Mouse (Mus musculus): Measurements from ENCODE around the gene Akap2. TPM values are rescaled to one million over a fixed set of nuclear protein-coding genes. Genes with fewer than 3 reads are reported as not detected.

The Akap2 gene
- polyA plus RNA-seq, 1 experiment = 0.87 TPM

DNA sequence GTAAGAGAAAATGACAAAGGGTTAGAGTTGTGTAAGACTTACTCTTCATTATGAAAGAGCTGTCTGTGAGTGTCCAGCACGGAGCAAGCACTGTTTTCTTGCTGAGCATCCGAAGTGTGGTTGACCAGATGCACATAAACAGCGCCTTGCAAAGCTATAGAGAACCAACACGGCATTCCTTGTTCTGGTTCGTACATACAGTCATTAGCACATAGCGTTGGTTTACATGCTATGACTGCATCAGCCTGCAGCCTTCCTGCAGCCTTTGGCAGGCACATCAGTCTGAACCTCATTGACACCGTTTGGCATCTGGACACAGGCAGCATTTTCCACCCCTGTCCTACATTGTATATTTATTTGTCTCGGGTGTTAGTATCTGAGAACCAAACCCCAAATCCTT, 98.7 kb downstream of the Akap2 start:
- no peaks in the 10 kb centered on the region for H3K27me3 ChIP-seq (replicated peaks)
- H3K4me3 ChIP-seq (replicated peaks) = no peak overlapping the region
- TF ChIP-seq FLI1 (IDR thresholded peaks at IDR 0.05; ENCODE audit: low read length) = no peak
- no peak for TF ChIP-seq GATA1 (IDR thresholded peaks at IDR 0.05; ENCODE audit: borderline replicate concordance, low read length)
- H3K9me3 ChIP-seq = 0 out of 2 replicates have a peak, but pooled peaks cover 4% of the 10 kb centered on the region
- peaks cover 34% of the 10 kb centered on the region for H3K4me1 ChIP-seq
- no peaks in the 10 kb centered on the region for H3K36me3 ChIP-seq (replicated peaks; ENCODE audit: low read length)

DNA sequence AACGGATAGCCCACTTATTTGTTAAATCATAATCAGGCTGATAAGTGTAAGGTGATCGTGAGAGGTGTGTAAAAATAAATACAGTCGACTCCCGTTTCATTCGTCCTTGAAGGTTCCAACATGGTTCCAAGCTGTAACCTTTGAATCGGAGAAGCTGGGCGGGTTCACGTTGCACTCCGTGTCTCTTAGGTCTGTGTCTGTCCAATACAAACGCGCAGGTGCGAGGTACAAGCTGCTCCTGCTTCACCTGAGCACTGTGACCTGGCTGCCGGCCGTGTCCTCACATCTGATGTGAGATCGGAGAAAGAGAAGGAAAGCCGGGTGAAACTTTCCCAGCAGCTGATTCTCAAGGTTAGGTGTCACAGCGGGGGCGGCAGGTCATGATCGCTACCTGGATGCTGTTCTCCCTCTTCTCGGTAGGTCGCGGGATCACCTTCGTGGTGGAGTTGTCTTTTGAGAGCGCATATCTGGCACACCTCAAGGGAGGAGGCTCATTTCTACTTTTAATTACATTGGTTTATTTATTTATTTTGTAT, 103.5 kb downstream of the Akap2 start:
- Histone ChIP-seq H3K27me3 (replicated peaks) (no peaks in the 10 kb centered on the region), H3K4me1 (peaks cover 14% of the 10 kb centered on the region), H3K9me3 (0 out of 2 replicates have a peak, but pooled peaks cover 4% of the 10 kb centered on the region), H3K4me3 (replicated peaks) (no peak overlapping the region), H3K36me3 (replicated peaks; ENCODE audit: low read length) (no peaks in the 10 kb centered on the region)
- TF ChIP-seq GATA1 (IDR thresholded peaks at IDR 0.05; ENCODE audit: borderline replicate concordance, low read length) (no peak), FLI1 (IDR thresholded peaks at IDR 0.05; ENCODE audit: low read length) (no peak)

DNA sequence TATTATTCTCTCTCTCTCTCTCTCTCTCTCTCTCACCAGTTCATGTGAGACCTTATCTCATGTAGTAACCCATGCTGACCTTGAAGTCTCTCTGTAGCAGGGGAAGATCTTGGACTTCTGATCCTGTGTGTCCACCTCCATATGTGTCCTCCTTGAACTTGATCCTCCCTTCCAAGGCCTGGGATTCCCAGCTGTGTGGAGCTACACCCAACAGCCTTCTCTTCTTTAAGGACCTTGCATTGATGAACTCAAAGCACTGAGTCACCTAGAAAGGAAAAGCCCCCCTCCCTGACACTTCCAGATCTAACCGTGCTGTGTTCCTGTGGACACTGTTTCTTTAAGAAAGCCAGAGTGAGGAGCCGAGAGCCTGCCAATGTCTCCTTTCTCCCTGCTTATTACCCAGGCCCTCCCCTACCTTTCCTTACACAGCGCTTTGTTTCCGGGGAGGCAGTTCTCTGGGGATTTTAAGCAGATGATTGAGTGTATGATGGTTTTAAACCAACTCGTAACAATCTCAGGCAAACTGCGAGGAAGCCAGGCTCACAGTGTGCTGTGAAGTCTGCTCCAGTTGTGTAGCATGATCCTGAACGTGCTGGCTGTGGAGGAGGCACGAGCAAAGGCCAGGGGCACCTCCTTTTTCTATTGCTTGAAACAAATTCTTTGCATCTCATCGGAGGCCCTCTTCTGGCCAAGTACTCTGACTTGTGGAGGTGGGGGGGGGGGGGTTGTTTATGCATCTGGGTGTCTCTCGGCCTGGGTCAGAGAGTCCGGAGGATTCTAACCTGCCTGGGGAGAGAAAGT, 104.3 kb downstream of the Akap2 start:
- Histone ChIP-seq H3K9me3 (0 out of 2 replicates have a peak, but pooled peaks cover 4% of the 10 kb centered on the region), H3K36me3 (replicated peaks; ENCODE audit: low read length) (no peaks in the 10 kb centered on the region), H3K4me3 (replicated peaks) (no peak overlapping the region), H3K27me3 (replicated peaks) (no peaks in the 10 kb centered on the region), H3K4me1 (peaks cover 11% of the 10 kb centered on the region)
- no peak for TF ChIP-seq GATA1 (IDR thresholded peaks at IDR 0.05; ENCODE audit: borderline replicate concordance, low read length)
- no peak for TF ChIP-seq FLI1 (IDR thresholded peaks at IDR 0.05; ENCODE audit: low read length)

DNA sequence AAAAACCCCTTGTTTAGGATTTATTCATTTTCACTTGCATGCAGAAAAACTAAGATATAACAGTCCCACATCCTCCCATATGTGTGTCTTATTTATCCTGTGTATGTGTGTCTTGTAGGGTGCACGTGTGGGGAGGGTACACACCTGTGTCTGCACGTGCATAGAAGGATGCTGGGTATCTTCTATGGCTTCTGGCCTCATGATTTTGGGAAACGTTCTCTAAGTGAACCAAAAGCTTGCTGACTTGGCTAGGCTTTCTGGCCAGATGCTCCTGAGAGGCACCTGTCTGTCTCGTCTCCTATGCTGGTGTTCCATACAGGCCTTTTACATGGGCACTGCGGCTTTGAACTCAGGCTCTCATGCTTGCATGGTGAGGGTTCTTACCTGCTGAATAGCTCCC, 105.2 kb downstream of the Akap2 start:
- H3K4me3 ChIP-seq (replicated peaks) = no peak overlapping the region
- TF ChIP-seq GATA1 (IDR thresholded peaks at IDR 0.05; ENCODE audit: borderline replicate concordance, low read length) (no peak), FLI1 (IDR thresholded peaks at IDR 0.05; ENCODE audit: low read length) (no peak)
- H3K9me3 ChIP-seq = 0 out of 2 replicates have a peak, but pooled peaks cover 4% of the 10 kb centered on the region
- H3K36me3 ChIP-seq (replicated peaks; ENCODE audit: low read length) = no peaks in the 10 kb centered on the region
- H3K27me3 ChIP-seq (replicated peaks) = no peaks in the 10 kb centered on the region
- H3K4me1 ChIP-seq = peaks cover 11% of the 10 kb centered on the region

DNA sequence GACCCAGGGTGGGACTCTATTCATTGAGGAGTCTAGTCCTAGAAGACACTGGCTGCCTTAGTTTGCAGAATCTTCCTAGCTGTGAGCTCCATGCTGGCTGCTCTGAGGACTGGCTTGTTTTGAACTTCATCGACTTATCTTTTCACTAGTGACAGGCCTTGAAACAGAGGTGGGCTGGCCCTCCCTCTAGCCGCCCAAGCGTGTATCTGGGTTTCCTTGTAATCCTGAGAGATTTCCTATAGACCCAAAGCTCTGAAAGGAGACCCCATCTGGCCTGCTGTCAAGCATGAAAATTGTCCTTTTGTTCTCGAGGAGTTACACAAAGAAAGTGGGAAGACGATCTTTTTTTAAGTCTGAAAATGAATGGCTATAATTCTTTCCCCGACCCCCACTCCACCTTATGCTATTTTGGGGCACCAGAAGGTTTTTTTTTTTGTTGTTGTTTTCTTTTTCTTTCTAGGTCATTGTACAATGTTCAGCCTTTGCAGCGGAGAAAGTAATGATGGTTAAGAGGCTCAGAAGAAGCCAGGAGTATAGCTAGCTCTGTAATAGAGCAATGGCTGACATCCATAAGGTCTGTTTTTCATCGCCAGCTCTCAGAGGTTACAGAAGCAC, 107.3 kb downstream of the Akap2 start:
- H3K9me3 ChIP-seq = 0 out of 2 replicates have a peak, but pooled peaks cover 2% of the 10 kb centered on the region
- TF ChIP-seq GATA1 (IDR thresholded peaks at IDR 0.05; ENCODE audit: borderline replicate concordance, low read length) = no peak
- no peak for TF ChIP-seq FLI1 (IDR thresholded peaks at IDR 0.05; ENCODE audit: low read length)
- no peaks in the 10 kb centered on the region for H3K27me3 ChIP-seq (replicated peaks)
- peaks cover 11% of the 10 kb centered on the region for H3K4me1 ChIP-seq
- H3K36me3 ChIP-seq (replicated peaks; ENCODE audit: low read length) = no peaks in the 10 kb centered on the region
- H3K4me3 ChIP-seq (replicated peaks) = no peak overlapping the region

DNA sequence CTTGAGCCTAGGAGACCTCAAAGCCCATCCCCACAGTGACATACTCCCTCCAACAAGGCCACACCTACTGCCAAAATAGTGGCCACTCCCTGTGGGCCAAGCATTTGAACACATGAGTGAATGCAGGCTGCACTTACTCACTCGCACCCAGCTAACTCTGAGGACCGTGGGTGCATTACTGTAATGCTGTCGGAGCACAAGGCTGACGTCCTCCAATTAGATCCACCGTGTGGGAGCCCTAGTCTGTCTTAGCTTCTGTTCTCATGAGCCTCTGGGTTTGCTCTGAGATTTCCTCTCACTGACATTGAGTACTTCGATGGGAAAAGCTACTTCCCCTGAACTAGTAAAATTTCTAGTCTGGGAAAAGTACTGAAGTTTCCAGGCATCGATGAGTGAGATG, 108.8 kb downstream of the Akap2 start:
- H3K9me3 ChIP-seq = no peaks in the 10 kb centered on the region
- H3K4me1 ChIP-seq = peaks cover 11% of the 10 kb centered on the region
- peaks cover under 1% of the 10 kb centered on the region for H3K27me3 ChIP-seq (replicated peaks)

DNA sequence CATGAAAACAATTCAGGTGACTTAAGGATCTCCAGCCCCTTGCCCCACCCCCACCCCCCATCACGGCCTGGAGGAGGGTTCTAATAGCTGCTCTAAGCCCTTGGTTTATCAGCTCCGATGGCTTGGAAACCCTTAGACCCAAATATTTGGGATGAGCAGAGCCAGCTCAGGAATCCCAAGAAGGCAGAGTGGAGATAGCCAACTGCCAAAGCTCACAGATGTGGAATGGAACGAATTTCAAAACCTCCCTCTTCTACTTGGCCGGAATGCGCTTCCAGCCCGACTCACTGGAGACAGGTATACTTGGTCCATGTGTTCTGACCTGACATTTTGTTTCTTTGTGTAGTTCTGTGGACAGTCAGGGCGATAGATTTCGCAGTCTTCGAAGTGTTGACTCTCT, 111.7 kb downstream of the Akap2 start:
- Histone ChIP-seq H3K4me1 (peaks cover 8% of the 10 kb centered on the region; the same call in 1 of the 2 replicates), H3K4me3 (replicated peaks) (no peak overlapping the region), H3K36me3 (replicated peaks; ENCODE audit: low read length) (no peaks in the 10 kb centered on the region), H3K27me3 (replicated peaks) (peaks cover 3% of the 10 kb centered on the region), H3K9me3 (no peaks in the 10 kb centered on the region)
- TF ChIP-seq FLI1 (IDR thresholded peaks at IDR 0.05; ENCODE audit: low read length) (no peak), GATA1 (IDR thresholded peaks at IDR 0.05; ENCODE audit: borderline replicate concordance, low read length) (no peak)

More for the DNA sequence above, 108.8 kb downstream of the Akap2 start:
- Histone ChIP-seq H3K36me3 (replicated peaks; ENCODE audit: low read length) (no peaks in the 10 kb centered on the region), H3K4me3 (replicated peaks) (no peak overlapping the region)
- TF ChIP-seq GATA1 (IDR thresholded peaks at IDR 0.05; ENCODE audit: borderline replicate concordance, low read length) (no peak), FLI1 (IDR thresholded peaks at IDR 0.05; ENCODE audit: low read length) (no peak)

DNA sequence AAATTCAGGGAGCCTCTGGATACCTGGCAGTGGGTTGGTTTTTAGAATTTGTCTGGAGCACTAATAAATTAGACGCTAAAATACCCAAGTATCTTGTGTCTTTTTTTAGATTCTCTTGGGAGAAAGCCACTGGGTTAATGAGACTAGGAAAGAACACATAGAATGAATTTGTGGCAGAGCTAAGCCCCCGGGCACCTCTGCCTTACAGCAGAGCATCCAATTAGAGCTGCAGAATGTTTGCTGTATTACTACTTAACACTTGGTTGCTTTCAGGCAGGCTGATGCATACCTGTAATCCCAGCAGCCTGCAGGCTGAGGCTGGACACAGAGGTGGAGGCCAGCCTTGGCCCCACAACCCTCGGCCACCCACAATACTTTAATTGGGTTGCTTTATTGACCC, 112.3 kb downstream of the Akap2 start:
- Histone ChIP-seq H3K36me3 (replicated peaks; ENCODE audit: low read length) (no peaks in the 10 kb centered on the region), H3K9me3 (no peaks in the 10 kb centered on the region), H3K27me3 (replicated peaks) (peaks cover 3% of the 10 kb centered on the region), H3K4me1 (peaks cover 8% of the 10 kb centered on the region; the same call in 1 of the 2 replicates), H3K4me3 (replicated peaks) (no peak overlapping the region)
- TF ChIP-seq GATA1 (IDR thresholded peaks at IDR 0.05; ENCODE audit: borderline replicate concordance, low read length) = no peak
- TF ChIP-seq FLI1 (IDR thresholded peaks at IDR 0.05; ENCODE audit: low read length) = no peak

DNA sequence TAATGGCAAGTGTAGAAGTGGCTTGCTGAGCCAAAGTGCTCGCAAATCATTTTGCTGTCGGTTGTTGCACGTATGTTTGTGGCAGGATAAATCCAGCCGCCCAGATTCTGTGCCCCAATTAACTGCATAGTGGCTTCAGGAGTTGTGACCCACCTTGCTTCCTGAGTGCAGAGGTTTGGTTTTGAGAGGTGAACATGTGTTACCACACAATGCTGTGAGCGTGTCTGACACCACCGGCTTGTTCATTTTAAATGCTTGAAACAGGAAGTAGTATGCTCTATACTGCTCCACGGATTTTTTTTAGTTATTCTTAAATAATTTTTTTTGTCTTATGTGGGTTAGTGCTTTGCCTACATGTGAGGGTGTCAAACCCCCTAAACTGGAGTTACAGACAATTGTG, 114.9 kb downstream of the Akap2 start:
- no peak overlapping the region for H3K4me3 ChIP-seq (replicated peaks)

DNA sequence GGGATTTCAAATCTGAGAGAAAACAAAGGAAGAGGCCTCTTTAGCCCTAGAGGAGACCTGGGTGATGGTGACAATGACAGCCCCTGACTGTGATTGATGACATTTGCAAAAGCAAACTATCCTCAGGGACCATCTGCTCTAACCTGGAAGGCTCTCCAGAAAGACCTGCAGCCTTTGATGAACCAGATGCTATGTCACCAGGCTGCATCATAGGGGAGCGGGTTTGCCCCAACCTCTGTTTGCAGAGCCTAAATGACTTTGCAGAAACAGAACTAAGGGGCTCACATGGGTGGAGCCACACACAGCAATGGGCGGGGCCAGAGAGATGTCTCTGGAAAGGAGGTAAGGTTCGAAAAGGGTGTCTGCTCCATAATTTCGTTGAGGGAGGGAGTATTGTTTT, 115.6 kb downstream of the Akap2 start:
- TF ChIP-seq GATA1 (IDR thresholded peaks at IDR 0.05; ENCODE audit: borderline replicate concordance, low read length) = no peak
- TF ChIP-seq FLI1 (IDR thresholded peaks at IDR 0.05; ENCODE audit: low read length) = no peak

More for the DNA sequence above, 114.9 kb downstream of the Akap2 start:
- Histone ChIP-seq H3K27me3 (replicated peaks) (peaks cover 3% of the 10 kb centered on the region), H3K9me3 (no peaks in the 10 kb centered on the region), H3K4me1 (peaks cover 19% of the 10 kb centered on the region), H3K36me3 (replicated peaks; ENCODE audit: low read length) (no peaks in the 10 kb centered on the region)
- TF ChIP-seq GATA1 (IDR thresholded peaks at IDR 0.05; ENCODE audit: borderline replicate concordance, low read length) (no peak), FLI1 (IDR thresholded peaks at IDR 0.05; ENCODE audit: low read length) (no peak)

More for the DNA sequence above, 115.6 kb downstream of the Akap2 start:
- H3K27me3 ChIP-seq (replicated peaks) = peaks cover 3% of the 10 kb centered on the region
- no peaks in the 10 kb centered on the region for H3K36me3 ChIP-seq (replicated peaks; ENCODE audit: low read length)
- no peak overlapping the region for H3K4me3 ChIP-seq (replicated peaks)
- H3K9me3 ChIP-seq = no peaks in the 10 kb centered on the region
- H3K4me1 ChIP-seq = peaks cover 27% of the 10 kb centered on the region
